Mouse (Mus musculus) mouse trophoblast stem cell (cell line): ENCODE data around the gene Mdga1.

Experiments used
- in situ Hi-C, 2 experiments: fragments of 300-500 bp; cut with MseI, MboI; formaldehyde crosslinking; loops; 2 replicates in 1 of 2; 3 replicates in 1 of 2; pipeline ENCODE4 v1.15.1; 2025

The Mdga1 gene

GRCm38 (mm10) chr17:29920089-29920488 lies 49.8 kb downstream of the Mdga1 start:
- in situ Hi-C loops: no loop called here

- in situ Hi-C loops: no loop called here
These were observed 50.4 kb downstream of the Mdga1 start for GRCm38 (mm10) chr17:29919552-29919920.

- in situ Hi-C loops: no loop called here
These were observed 50.9 kb downstream of the Mdga1 start for GRCm38 (mm10) chr17:29918791-29919551.

GRCm38 (mm10) chr17:29916968-29917367 lies 52.9 kb downstream of the Mdga1 start:
- in situ Hi-C loops: no loop called here

- in situ Hi-C loops: no loop called here
These were observed 54.1 kb downstream of the Mdga1 start for GRCm38 (mm10) chr17:29915820-29916219.

GRCm38 (mm10) chr17:29913301-29913965 lies 56.5 kb downstream of the Mdga1 start:
- in situ Hi-C loops: no loop called here

- in situ Hi-C loops: no loop called here
These were observed 57.2 kb downstream of the Mdga1 start for GRCm38 (mm10) chr17:29912733-29913132.

GRCm38 (mm10) chr17:29909031-29909430 lies 60.9 kb downstream of the Mdga1 start:
- in situ Hi-C loops: no loop called here

- in situ Hi-C loops: no loop called here
These were observed 65.2 kb downstream of the Mdga1 start for GRCm38 (mm10) chr17:29904694-29905093.

GRCm38 (mm10) chr17:29902406-29903155 lies 67.3 kb downstream of the Mdga1 start:
- in situ Hi-C loops: no loop called here

- in situ Hi-C loops: no loop called here
These were observed 69.6 kb downstream of the Mdga1 start for GRCm38 (mm10) chr17:29900289-29900688.

GRCm38 (mm10) chr17:29896181-29897054 lies 73.5 kb downstream of the Mdga1 start:
- in situ Hi-C loops: no loop called here

GRCm38 (mm10) chr17:29895566-29895965 lies 74.3 kb downstream of the Mdga1 start:
- in situ Hi-C loops: no loop called here

- in situ Hi-C loops: no loop called here
These were observed 74.9 kb downstream of the Mdga1 start for GRCm38 (mm10) chr17:29894965-29895364.

- in situ Hi-C loops: no loop called here
These were observed 79.3 kb downstream of the Mdga1 start for GRCm38 (mm10) chr17:29890451-29891110.

- in situ Hi-C loops: loop anchor here in 1 of 2 experiments (5.0 kb wide), 1 partner anchor 87 kb away; no protein-coding TSS in a partner anchor
These were observed 80.6 kb downstream of the Mdga1 start for GRCm38 (mm10) chr17:29888981-29889980.

- in situ Hi-C loops: loop anchor here in 1 of 2 experiments (5.0 kb wide), 1 partner anchor 86 kb away; no protein-coding TSS in a partner anchor
These were observed 81.7 kb downstream of the Mdga1 start for GRCm38 (mm10) chr17:29887881-29888826.

GRCm38 (mm10) chr17:29887271-29887880 lies 82.5 kb downstream of the Mdga1 start:
- in situ Hi-C loops: loop anchor here in 1 of 2 experiments (5.0 kb wide), 1 partner anchor 85 kb away; no protein-coding TSS in a partner anchor
